Mouse (Mus musculus): Measurements from ENCODE around the gene Rab29.
"Not testable (repeated sequence)": the region's sequence is repeated elsewhere in the genome, so short reads cannot be mapped to it uniquely, and the experiment has no call there.

The Rab29 gene

DNA sequence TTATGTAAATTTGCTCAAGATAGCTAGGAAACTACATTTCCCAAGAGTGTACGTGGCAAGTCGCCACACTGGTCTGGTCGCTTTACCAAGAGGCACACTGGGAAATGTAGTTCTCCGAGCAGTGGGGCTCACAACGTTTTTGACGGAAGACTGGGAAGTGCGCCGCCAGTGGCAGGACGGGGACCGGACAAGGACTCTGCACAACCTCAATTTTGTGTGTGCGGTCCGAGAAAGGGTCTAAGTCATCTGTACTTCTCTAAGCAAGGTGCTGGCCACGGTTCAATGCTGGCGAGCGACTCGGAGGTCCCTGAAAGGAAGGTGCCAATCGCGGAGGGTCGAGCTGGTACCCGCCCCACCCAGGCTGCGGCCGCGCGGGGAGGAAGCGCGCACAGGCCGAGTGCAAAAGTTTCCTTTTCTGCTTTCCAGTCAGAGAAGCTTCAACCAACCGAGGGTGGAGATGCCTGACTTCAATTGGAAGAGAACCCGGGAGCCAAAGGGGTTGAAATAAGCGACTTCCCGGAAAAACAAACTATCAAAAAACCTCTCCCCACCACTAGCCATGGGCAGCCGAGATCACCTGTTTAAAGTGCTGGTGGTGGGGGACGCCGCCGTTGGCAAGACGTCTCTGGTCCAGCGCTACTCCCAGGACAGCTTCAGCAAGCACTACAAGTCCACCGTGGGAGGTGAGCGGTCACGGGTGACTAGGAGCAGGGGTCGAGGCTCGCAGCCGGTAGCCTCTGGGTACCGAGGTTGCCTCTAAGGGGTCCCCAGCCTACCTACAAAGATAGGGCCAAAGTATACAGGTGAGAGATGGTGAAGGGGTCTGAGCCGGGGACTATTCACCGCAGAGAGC, at the start of gene Rab29:
Rab29 (plus strand) TSS at position 132 of the 853 bp plus-strand sequence.
- peak; percentile 96 for DNase-seq (ENCODE audit: low spot score)

DNA sequence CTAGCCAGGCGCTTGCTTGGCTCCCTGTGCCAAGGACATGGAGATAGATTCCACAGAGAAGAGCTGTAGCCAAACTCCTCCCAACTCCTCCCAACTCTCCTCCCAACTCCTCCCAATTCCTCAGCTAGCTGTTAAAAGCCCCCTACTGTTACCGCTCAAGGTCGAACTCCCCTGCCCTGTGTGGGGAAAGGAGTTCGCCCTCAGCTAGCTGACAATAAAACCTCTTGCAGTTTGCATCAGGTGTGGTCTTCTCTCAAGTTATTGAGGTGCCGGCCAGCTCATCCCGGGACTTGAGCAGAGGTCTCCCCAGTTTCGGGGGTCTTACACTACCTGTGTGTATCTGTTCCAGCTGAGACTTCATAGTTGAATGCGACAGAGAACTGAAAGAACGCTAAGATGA, 46.7 kb upstream of the Rab29 start:
- not testable (repeated sequence) for DNase-seq (ENCODE audit: low spot score)

DNA sequence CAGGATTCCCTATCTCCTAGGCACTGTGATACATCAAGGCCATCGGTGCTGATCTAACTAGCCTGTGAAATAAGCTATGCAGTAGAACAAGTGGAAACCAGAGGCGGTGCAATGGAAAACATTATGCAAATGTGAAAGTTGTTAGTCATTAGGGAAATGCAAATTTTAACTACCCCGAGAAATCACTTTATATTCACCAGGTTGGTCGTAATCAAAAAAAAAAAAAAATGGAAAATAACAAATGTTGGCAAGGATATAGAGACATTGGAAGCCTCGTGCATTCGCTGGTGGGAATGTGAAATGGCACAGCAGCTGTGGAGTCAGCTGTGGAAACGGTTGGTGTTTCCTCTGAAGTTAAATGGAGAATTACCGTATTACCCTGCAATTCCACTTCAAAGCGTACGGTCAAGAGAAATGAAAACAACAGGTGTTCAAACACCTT, 46.1 kb upstream of the Rab29 start:
- DNase-seq (ENCODE audit: low spot score), result no peak

DNA sequence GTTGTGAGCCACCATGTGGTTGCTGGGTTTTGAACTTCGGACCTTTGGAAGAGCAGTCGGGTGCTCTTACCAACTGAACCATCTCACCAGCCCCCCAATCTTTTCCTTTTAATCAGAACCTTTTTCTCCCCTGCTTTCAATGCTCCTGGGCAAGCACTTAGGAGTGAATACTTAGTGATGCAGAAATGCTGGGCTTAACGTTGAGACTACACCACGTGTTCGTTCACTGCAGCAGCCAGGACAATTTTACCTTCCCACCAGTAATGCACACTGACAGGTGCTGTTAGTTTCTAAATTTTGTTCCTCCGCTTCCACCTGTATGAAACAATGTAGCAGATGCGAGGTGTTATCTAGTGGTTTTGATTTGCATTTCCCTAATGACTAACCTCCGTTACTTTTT, 44.7 kb upstream of the Rab29 start:
- no peak for DNase-seq (ENCODE audit: low spot score)

- no peak for DNase-seq (ENCODE audit: low spot score)
Measured at GRCm38 (mm10) chr1:131822856-131823492, 44.0 kb upstream of the Rab29 start.

GRCm38 (mm10) chr1:131823563-131823962, 43.5 kb upstream of the Rab29 start:
- no peak for DNase-seq (ENCODE audit: low spot score)

DNA sequence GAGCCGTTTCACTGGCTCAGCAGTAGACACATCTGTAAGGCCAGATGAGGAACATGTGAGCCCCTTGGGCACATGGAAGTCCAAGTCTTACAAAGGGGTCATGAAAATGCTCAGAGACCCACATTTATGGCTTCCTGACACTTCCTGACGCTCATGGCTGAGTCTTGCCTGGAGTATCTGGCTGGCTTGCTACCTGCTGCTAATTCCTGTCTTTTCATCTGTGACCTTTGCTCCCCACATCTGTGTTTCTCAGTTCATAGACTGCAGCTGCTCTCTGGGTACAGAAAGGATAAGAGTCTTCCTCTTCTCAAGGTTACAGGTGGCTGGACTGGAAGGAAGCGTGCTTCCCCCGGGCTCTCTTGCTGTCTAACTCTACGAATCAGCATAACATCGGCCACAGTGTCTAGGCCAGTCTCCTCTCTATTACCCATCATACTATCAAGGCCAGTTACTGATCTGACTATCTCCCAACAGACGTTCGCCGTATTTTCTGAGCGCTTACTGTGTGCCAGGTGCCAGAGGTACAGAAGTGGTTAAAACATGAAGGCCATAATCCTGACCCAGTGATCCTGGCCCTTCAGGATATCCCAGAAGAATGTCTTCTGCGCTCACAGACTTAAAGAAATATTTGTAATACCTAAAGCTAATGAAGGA, 42.4 kb upstream of the Rab29 start:
- DNase-seq (ENCODE audit: low spot score), result no peak

GRCm38 (mm10) chr1:131827207-131827786, 39.7 kb upstream of the Rab29 start, which contains the start of gene Slc41a1:
Gene Slc41a1 (plus strand): TSS chr1:131827493.
- no peak for DNase-seq (ENCODE audit: low spot score)

DNA sequence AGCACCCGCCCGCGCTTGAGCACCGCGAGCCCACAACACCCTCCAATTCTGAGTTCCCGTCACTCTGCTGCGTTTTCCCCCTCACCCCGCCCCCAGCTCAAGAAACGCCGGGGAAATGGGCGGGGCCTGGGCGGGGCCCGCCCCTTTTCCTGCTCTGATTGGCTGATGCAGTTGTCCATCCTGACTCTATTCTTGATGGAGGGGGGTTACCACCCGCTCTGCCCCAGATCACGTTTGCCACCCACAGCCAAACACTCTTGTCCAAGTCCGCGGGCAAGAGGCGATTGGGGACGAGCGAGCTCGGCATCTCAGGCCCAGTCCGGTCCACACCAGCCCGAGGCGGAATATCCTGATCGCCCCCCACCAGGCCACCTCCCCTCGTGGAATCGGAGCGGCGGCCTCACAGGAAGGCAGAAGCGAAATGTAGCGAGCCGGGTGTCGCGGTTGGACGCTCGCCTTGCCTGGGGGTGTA, 39.2 kb upstream of the Rab29 start:
- peak; percentile 91 for DNase-seq (ENCODE audit: low spot score)

DNA sequence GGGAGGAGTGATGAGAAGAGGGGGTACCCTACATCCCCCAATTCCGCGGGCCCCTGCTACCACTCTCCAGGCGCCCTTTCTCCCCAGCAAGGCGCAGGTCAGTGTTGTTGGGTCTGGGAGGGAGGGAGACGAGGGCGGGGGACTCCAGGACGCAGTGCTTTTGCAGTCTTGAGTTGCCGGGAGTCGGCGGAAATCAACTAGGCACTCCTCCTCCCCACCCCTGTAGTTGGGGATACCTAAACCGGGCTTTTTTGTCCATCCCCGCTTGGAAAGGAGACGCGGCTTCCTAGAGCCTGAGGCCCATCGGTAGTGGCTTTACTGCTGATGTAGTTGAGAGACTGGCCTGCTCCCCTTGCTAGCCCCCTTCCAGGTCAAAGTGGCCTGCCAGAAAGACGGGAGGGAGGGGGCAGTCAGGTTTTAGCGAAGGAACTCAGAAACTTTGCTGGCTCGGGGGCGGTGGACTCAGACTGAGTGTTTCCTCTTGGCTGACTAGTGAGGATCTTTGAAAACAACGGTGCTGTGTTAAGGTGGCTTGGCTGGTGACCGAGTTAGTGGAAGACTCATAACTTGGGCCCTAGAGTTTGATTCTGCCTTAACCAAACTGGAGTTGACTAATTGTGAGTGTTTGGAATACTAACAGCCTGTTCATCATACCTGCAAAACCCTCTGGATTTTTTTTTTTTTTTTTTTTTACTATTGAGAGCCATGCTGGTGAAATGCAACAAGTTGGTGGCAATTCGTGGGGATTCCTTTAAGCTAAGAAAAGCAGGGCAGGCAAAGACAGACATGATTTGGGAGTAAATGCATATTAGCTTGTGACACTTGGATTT, 38.5 kb upstream of the Rab29 start:
- DNase-seq (ENCODE audit: low spot score), result peak; percentile 27

DNA sequence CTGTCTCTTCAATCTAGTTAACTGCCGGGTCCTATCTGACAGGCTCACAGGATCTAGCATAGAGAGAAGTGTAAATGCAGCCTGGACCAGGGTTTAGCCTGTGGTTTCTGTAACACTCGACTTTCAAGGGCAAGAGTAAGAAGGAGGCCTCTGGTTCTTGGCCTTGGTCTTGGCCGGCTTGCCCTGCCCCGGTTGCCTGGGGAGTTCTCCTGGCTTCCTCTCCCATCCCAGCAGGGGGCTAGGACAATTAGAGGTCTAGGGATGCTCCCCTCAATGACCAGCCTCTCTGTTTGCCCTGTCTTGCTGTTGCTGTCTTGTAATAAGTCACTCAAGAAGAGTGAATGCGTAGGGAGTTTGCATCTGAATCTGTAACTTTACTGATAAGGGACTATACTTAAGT, 37.7 kb upstream of the Rab29 start:
- no peak for DNase-seq (ENCODE audit: low spot score)

- DNase-seq (ENCODE audit: low spot score), result no peak
Measured at GRCm38 (mm10) chr1:131830561-131830960, 36.5 kb upstream of the Rab29 start.

- no peak for DNase-seq (ENCODE audit: low spot score)
Measured at GRCm38 (mm10) chr1:131830971-131831641, 35.9 kb upstream of the Rab29 start.

DNA sequence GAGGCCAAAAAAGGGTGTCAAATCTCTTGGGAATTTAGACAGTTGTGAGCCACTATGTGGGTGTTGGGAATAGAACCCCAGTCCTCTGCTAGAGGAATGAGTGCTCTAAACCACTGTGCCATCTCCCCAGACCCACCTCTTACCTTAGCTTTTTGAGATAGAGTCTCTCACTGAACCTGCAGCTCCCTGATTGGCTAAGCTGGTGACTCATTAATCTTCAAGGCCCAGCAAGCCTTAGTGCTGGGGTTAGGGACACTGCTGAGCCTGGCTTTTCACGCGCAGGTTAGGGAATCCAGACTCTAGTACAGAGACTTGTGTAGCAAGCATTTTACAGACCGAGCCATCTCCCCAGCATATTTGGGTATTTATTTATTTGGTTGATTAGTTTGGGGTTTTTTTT, 30.0 kb upstream of the Rab29 start:
- DNase-seq (ENCODE audit: low spot score), result no peak

DNA sequence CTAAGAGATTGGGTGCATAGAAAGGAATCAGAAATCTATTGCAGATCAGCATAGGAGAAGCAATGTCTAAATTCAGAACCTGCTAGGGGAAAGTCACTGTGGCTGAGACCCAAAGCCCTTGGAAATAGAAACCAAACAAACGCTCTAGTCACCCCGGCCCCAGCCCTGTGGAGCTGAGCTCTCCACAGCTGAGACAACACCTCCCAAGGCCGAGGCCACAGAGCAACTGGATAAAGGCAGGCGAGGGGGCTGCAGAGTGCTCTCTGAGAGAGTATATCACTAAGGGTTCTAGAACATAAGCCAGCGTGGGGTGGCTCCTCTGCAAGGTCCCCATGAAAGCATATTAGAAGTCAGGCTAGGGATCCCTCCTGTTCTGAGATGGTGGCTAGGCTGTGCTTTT, 28.5 kb upstream of the Rab29 start:
- no peak for DNase-seq (ENCODE audit: low spot score)

DNA sequence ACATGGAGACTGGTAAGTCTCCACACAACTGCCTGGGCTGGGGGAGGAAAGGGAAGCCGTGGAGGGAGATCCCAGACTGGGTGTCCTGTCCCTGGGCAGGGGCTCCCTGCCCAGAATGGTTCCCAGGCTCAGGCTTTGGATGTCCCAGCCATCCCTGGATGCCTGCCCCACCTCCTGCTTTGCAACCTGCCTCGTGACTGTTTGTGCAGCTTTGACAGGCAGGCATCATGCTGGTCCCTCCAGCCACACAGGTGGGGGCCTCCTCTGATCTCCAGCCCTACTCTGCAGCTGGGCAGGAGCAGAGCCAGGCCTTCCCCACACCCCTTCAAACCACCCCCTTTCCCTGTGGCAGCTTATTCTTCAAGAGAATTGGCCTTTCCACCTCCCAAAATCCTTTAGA, 27.7 kb upstream of the Rab29 start:
- DNase-seq (ENCODE audit: low spot score), result no peak

GRCm38 (mm10) chr1:131842221-131842620, 24.8 kb upstream of the Rab29 start:
- DNase-seq (ENCODE audit: low spot score), result no peak

DNA sequence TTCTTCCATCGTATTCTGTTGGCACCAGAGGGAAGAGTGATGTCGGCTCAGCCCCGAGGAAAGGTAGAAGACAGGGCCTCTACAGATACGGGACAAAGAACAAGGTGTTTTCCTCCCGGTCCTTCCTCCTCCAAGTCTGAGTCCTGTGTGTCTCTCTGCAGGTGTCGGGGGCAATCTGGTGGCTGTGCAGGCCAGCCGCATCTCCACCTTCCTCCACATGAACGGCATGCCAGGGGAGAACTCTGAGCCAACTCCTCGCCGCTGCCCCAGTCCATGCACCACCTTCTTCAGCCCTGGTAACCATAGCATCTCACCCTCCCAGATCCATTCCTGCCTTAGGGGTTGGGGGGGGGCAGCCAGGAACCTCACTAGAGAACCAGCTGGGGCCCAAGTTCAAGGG, 23.3 kb upstream of the Rab29 start:
- no peak for DNase-seq (ENCODE audit: low spot score)

DNA sequence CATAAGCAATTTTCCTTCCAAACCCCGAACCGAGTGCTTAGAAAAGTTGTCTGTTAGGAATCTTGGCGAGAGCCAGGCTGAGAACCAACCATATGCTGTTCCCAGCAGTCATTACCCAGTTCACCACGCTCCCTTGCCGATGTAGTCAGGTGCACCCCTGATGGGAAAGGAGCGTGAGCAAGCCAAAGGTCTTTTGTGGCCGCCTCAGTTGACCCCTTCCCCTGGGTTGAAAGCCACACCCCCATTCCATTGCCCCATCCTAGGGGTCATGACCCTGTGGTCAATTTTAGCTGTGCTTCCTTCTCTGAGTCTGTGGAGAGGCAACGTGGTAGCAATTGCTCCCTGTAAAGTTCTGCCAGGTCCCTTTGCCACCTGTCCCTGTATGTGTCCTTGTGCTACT, 22.1 kb upstream of the Rab29 start:
- no peak for DNase-seq (ENCODE audit: low spot score)

GRCm38 (mm10) chr1:131846255-131846654, 20.8 kb upstream of the Rab29 start:
- DNase-seq (ENCODE audit: low spot score), result peak; percentile 57

DNA sequence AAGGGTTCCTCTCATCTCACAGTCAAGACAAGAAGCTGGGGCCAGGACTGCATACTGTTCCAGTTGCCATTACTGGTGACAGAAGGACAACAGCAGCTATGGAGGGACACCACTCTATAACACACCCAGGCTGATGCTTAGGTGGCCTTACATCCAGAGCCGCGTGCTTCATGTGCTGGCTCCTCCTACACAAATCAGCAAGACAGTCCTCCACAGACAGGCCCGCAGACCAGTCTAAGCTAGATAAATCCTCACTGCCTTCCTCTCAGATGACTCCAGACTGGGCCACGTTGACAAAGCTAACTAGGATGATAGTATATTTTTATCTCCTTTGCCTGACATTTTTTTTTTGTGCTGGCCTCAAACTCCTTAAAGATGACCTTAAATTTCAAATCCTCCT, 5.2 kb upstream of the Rab29 start:
- no peak for DNase-seq (ENCODE audit: low spot score)
